Mouse (Mus musculus): ENCODE results near the gene Nme4. TPM values are rescaled to one million over a fixed set of nuclear protein-coding genes. Genes with fewer than 3 reads are reported as not detected.

Nme4 gene
- total and polyA plus RNA-seq, 2 experiments from 2014 or later, result 26.5 to 60.6 TPM

- Histone ChIP-seq H3K4me2 (ENCODE audit: low read depth, low read length) (peak overlapping the region; percentile 80), H3K27me3 (ENCODE audit: control insufficient read depth, insufficient read depth, low read length) (peaks cover 3% of the 10 kb centered on the region; the same call in 1 of the 2 replicates), H3K9ac (replicated peaks; ENCODE audit: low read depth, low read length) (peak overlapping the region; percentile 69), H3K36me3 (replicated peaks; ENCODE audit: control insufficient read depth, insufficient read depth, low read length) (peaks cover 42% of the 10 kb centered on the region), H3K4me3 (ENCODE audit: low read depth, low read length) (peak overlapping the region; percentile 78), H3K9me3 (replicated peaks; ENCODE audit: control insufficient read depth, low read length) (no peaks in the 10 kb centered on the region), H3K4me1 (ENCODE audit: control insufficient read depth, insufficient read depth) (peaks cover 9% of the 10 kb centered on the region), H3K27ac (ENCODE audit: low read depth) (no peak overlapping the region)
- 80% methylated on average over 7 of the region's 7 CpGs for WGBS
- ATAC-seq (ENCODE audit: insufficient read depth, low read depth) (no peak), DNase-seq (ENCODE audit: low spot score) (no peak)
- TF ChIP-seq CTCF (IDR thresholded peaks at IDR 0.05; ENCODE audit: low read depth) (no peak), EP300 (IDR thresholded peaks at IDR 0.05; ENCODE audit: low read depth) (no peak)
Measured at GRCm38 (mm10) chr17:26124560-26124959, 29.2 kb upstream of the Nme4 start.

- Histone ChIP-seq H3K9ac (replicated peaks; ENCODE audit: low read depth, low read length) (peak within 1 kb of the TSS; percentile 69), H3K4me1 (ENCODE audit: control insufficient read depth, insufficient read depth) (peaks cover 9% of the 10 kb centered on the region), H3K4me2 (ENCODE audit: low read depth, low read length) (peak within 1 kb of the TSS; percentile 80), H3K9me3 (replicated peaks; ENCODE audit: control insufficient read depth, low read length) (no peaks in the 10 kb centered on the region), H3K4me3 (ENCODE audit: low read depth, low read length) (peak within 1 kb of the TSS; percentile 78), H3K27ac (ENCODE audit: low read depth) (no peak within 1 kb of the TSS), H3K36me3 (replicated peaks; ENCODE audit: control insufficient read depth, insufficient read depth, low read length) (peaks cover 31% of the 10 kb centered on the region), H3K27me3 (ENCODE audit: control insufficient read depth, insufficient read depth, low read length) (peaks cover 11% of the 10 kb centered on the region)
- ATAC-seq (ENCODE audit: insufficient read depth, low read depth) (peak; percentile 90), DNase-seq (ENCODE audit: low spot score) (peak; percentile 93)
- TF ChIP-seq EP300 (IDR thresholded peaks at IDR 0.05; ENCODE audit: low read depth) (no peak), CTCF (IDR thresholded peaks at IDR 0.05; ENCODE audit: low read depth) (no peak)
- WGBS, result under 1% methylated on average over 32 of the region's 32 CpGs
Measured at GRCm38 (mm10) chr17:26123267-26123684, 27.9 kb upstream of the Nme4 start, which contains the start of gene Mrpl28. TSS of gene Mrpl28 (plus strand) at chr17:26123500.

- Histone ChIP-seq H3K4me1 (ENCODE audit: control insufficient read depth, insufficient read depth) (peaks cover 9% of the 10 kb centered on the region), H3K4me2 (ENCODE audit: low read depth, low read length) (no peak overlapping the region), H3K9me3 (replicated peaks; ENCODE audit: control insufficient read depth, low read length) (no peaks in the 10 kb centered on the region), H3K9ac (replicated peaks; ENCODE audit: low read depth, low read length) (no peak overlapping the region), H3K27ac (ENCODE audit: low read depth) (no peak overlapping the region), H3K27me3 (ENCODE audit: control insufficient read depth, insufficient read depth, low read length) (peaks cover 17% of the 10 kb centered on the region), H3K4me3 (ENCODE audit: low read depth, low read length) (no peak overlapping the region), H3K36me3 (replicated peaks; ENCODE audit: control insufficient read depth, insufficient read depth, low read length) (peaks cover 25% of the 10 kb centered on the region)
- WGBS, result 56% methylated on average over 5 of the region's 5 CpGs
- DNase-seq (ENCODE audit: low spot score) (no peak), ATAC-seq (ENCODE audit: insufficient read depth, low read depth) (no peak)
- TF ChIP-seq EP300 (IDR thresholded peaks at IDR 0.05; ENCODE audit: low read depth) (no peak), CTCF (IDR thresholded peaks at IDR 0.05; ENCODE audit: low read depth) (no peak)
Measured at GRCm38 (mm10) chr17:26122431-26123140, 27.2 kb upstream of the Nme4 start.

GRCm38 (mm10) chr17:26119766-26120710, 24.6 kb upstream of the Nme4 start:
- Histone ChIP-seq H3K27ac (ENCODE audit: low read depth) (no peak overlapping the region), H3K9me3 (replicated peaks; ENCODE audit: control insufficient read depth, low read length) (no peaks in the 10 kb centered on the region), H3K4me1 (ENCODE audit: control insufficient read depth, insufficient read depth) (peaks cover 9% of the 10 kb centered on the region), H3K9ac (replicated peaks; ENCODE audit: low read depth, low read length) (no peak overlapping the region), H3K4me3 (ENCODE audit: low read depth, low read length) (no peak overlapping the region), H3K36me3 (replicated peaks; ENCODE audit: control insufficient read depth, insufficient read depth, low read length) (no peaks in the 10 kb centered on the region), H3K27me3 (ENCODE audit: control insufficient read depth, insufficient read depth, low read length) (peaks cover 42% of the 10 kb centered on the region), H3K4me2 (ENCODE audit: low read depth, low read length) (no peak overlapping the region; the same call in 1 of the 2 replicates)
- TF ChIP-seq EP300 (IDR thresholded peaks at IDR 0.05; ENCODE audit: low read depth), result no peak
- peak; percentile 73 for TF ChIP-seq CTCF (IDR thresholded peaks at IDR 0.05; ENCODE audit: low read depth)
- DNase-seq (ENCODE audit: low spot score), result peak; percentile 41
- ATAC-seq (ENCODE audit: insufficient read depth, low read depth), result peak; percentile 49
- WGBS, result 39% methylated on average over 33 of the region's 33 CpGs

- no peaks in the 10 kb centered on the region for H3K9me3 ChIP-seq (replicated peaks; ENCODE audit: control insufficient read depth, low read length)
- no peaks in the 10 kb centered on the region for H3K36me3 ChIP-seq (replicated peaks; ENCODE audit: control insufficient read depth, insufficient read depth, low read length)
- H3K27ac ChIP-seq (ENCODE audit: low read depth), result no peak overlapping the region
- TF ChIP-seq CTCF (IDR thresholded peaks at IDR 0.05; ENCODE audit: low read depth) (no peak), EP300 (IDR thresholded peaks at IDR 0.05; ENCODE audit: low read depth) (no peak)
- H3K4me2 ChIP-seq (ENCODE audit: low read depth, low read length), result no peak overlapping the region
- 74% methylated on average over 17 of the region's 17 CpGs for whole genome bisulfite sequencing
- H3K9ac ChIP-seq (replicated peaks; ENCODE audit: low read depth, low read length), result no peak overlapping the region
- H3K27me3 ChIP-seq (ENCODE audit: control insufficient read depth, insufficient read depth, low read length), result peaks cover 74% of the 10 kb centered on the region
- no peak for DNase-seq (ENCODE audit: low spot score)
- H3K4me3 ChIP-seq (ENCODE audit: low read depth, low read length), result no peak overlapping the region
- ATAC-seq (ENCODE audit: insufficient read depth, low read depth), result no peak
- 0 out of 2 replicates have a peak, but pooled peaks cover 7% of the 10 kb centered on the region for H3K4me1 ChIP-seq (ENCODE audit: control insufficient read depth, insufficient read depth)
Measured at GRCm38 (mm10) chr17:26116503-26117258, 21.3 kb upstream of the Nme4 start.
